Mouse (Mus musculus) heart, embryonic 14.5 days (tissue): ENCODE measurements around the gene Mup20. TPM values are rescaled to one million over a fixed set of nuclear protein-coding genes. Genes with fewer than 3 reads are reported as not detected.
"Not testable (repeated sequence)": the region's sequence is repeated elsewhere in the genome, so short reads cannot be mapped to it uniquely, and the experiment has no call there.

Experiments
- ATAC-seq: fragments of 200-750 bp; cut with Nextera tagmentation; 2 replicates; pipeline ENCODE4 v1.8.0; 2017; ENCODE audit warnings: low read depth, moderate TSS enrichment; ENCODE audit not compliant: insufficient number of reproducible peaks, insufficient read depth, low FRiP score
- H3K27ac ChIP-seq, 2 experiments: fragments of 200-500 bp in 1 of 2; fragments of 300-500 bp in 1 of 2; sonication (generic) in 1 of 2; replicated peaks in 1 of 2; 2 replicates each; pipeline ENCODE4 v1.5.1; 2012 to 2014; ENCODE audit warnings: low read depth in 2 of 2, low read length in 2 of 2, control low read depth in 1 of 2, mild to moderate bottlenecking in 1 of 2, mixed read lengths in 1 of 2; ENCODE audit not compliant: control insufficient read depth in 1 of 2, insufficient read depth in 1 of 2
- H3K27me3 ChIP-seq: fragments of 300-500 bp; sonication (generic); 2 replicates; pipeline ENCODE4 v1.6.1; 2014; ENCODE audit warnings: mild to moderate bottlenecking, low read length, control low read depth; ENCODE audit not compliant: control insufficient read depth, insufficient read depth
- H3K36me3 ChIP-seq: fragments of 300-500 bp; sonication (generic); 2 replicates; pipeline ENCODE4 v1.6.1; 2014; ENCODE audit warnings: mild to moderate bottlenecking, control low read depth, low read length, mixed read lengths; ENCODE audit not compliant: control insufficient read depth, insufficient read depth
- H3K4me1 ChIP-seq, 2 experiments: fragments of 200-500 bp in 1 of 2; fragments of 300-500 bp in 1 of 2; sonication (generic) in 1 of 2; 2 replicates each; pipeline ENCODE4 v1.6.1; 2012 to 2014; ENCODE audit warnings: low read length in 2 of 2, control low read depth in 1 of 2, mixed read lengths in 1 of 2; ENCODE audit not compliant: control insufficient read depth in 2 of 2, insufficient read depth in 2 of 2
- H3K4me2 ChIP-seq: fragments of 300-500 bp; sonication (generic); 2 replicates; pipeline ENCODE4 v1.6.1; 2014; ENCODE audit warnings: mild to moderate bottlenecking, low read length
- H3K4me3 ChIP-seq, 2 experiments: fragments of 200-500 bp in 1 of 2; fragments of 300-500 bp in 1 of 2; sonication (generic) in 1 of 2; 2 replicates each; pipeline ENCODE4 v1.5.1; 2012 to 2014; ENCODE audit warnings: low read length in 2 of 2, mild to moderate bottlenecking in 2 of 2, control low read depth in 1 of 2, low read depth in 1 of 2, moderate library complexity in 1 of 2; ENCODE audit not compliant: control insufficient read depth in 1 of 2, insufficient read depth in 1 of 2
- H3K9ac ChIP-seq: fragments of 300-500 bp; sonication (generic); 2 replicates; pipeline ENCODE4 v1.6.1; 2014; ENCODE audit warnings: mild to moderate bottlenecking, low read length
- H3K9me3 ChIP-seq: fragments of 300-500 bp; sonication (generic); 2 replicates; pipeline ENCODE4 v1.6.1; 2016; ENCODE audit warnings: low read length, control low read depth; ENCODE audit not compliant: control insufficient read depth
- WGBS: fragments of 180-500 bp; shearing (Covaris S2); extraction: QIAGEN DNeasy Blood & Tissue Kit; methylation state at CpG from one replicate; pipeline ENCODE4 v1.1.7; 2014; 5-methylcytosine and 5-hydroxymethylcytosine counted together
- polyA plus RNA-seq: library from polyadenylated mRNA; unstranded; fragments of >200 nt; fragmentation: Nextera tagmentation; extraction: Ambion mirVana; gene quantifications from 2 replicates; pipeline ENCODE4 v1.2.1, GENCODE M21; 2014

Gene Mup20
- polyA plus RNA-seq, result not detected in 2 replicates

- not testable (repeated sequence) for H3K4me2 ChIP-seq, ATAC-seq, H3K4me3 ChIP-seq, H3K36me3 ChIP-seq, H3K9me3 ChIP-seq, H3K27ac ChIP-seq, H3K4me1 ChIP-seq, H3K27me3 ChIP-seq, H3K9ac ChIP-seq
- 54% methylated on average over 2 of the region's 3 CpGs for WGBS
These were observed at the start of gene Mup20 for GRCm38 (mm10) chr4:62054058-62054457. TSS of gene Mup20 (minus strand) at chr4:62054158.

GRCm38 (mm10) chr4:62103366-62103765 lies 49.4 kb upstream of the Mup20 start:
- 20% methylated on average over 1 of the region's 2 CpGs for WGBS

GRCm38 (mm10) chr4:62087953-62088352 lies 34.0 kb upstream of the Mup20 start:
- H3K4me2 ChIP-seq, result no peak overlapping the region
- no peaks in the 10 kb centered on the region for H3K36me3 ChIP-seq
- H3K9me3 ChIP-seq, result no peaks in the 10 kb centered on the region
- no peak for ATAC-seq
- no peaks in the 10 kb centered on the region for H3K4me1 ChIP-seq
- no peak overlapping the region for H3K9ac ChIP-seq
- WGBS, result 75% methylated on average over 2 of the region's 2 CpGs
- no peak overlapping the region for H3K27ac ChIP-seq
- no peak overlapping the region for H3K4me3 ChIP-seq
- no peaks in the 10 kb centered on the region for H3K27me3 ChIP-seq

More at GRCm38 (mm10) chr4:62103366-62103765, 49.4 kb upstream of the Mup20 start:
- H3K9me3 ChIP-seq, H3K4me1 ChIP-seq, H3K27ac ChIP-seq, H3K9ac ChIP-seq, H3K4me3 ChIP-seq, H3K36me3 ChIP-seq, H3K4me2 ChIP-seq, ATAC-seq, H3K27me3 ChIP-seq: not testable (repeated sequence)

GRCm38 (mm10) chr4:62087241-62087640 lies 33.3 kb upstream of the Mup20 start, which contains the start of gene Mup3:
TSS of gene Mup3 (minus strand) at chr4:62087342.
- Histone ChIP-seq H3K4me2 (no peak within 1 kb of the TSS), H3K27me3 (no peaks in the 10 kb centered on the region), H3K4me1 (no peaks in the 10 kb centered on the region), H3K36me3 (no peaks in the 10 kb centered on the region), H3K9me3 (no peaks in the 10 kb centered on the region), H3K27ac (no peak within 1 kb of the TSS), H3K4me3 (no peak within 1 kb of the TSS), H3K9ac (no peak within 1 kb of the TSS)
- WGBS, result 63% methylated on average over 2 of the region's 2 CpGs
- ATAC-seq, result no peak

GRCm38 (mm10) chr4:62082755-62083154 lies 28.8 kb upstream of the Mup20 start:
- Histone ChIP-seq H3K4me3 (no peak overlapping the region), H3K4me1 (no peaks in the 10 kb centered on the region), H3K4me2 (no peak overlapping the region), H3K27ac (no peak overlapping the region), H3K9ac (no peak overlapping the region), H3K27me3 (no peaks in the 10 kb centered on the region), H3K36me3 (no peaks in the 10 kb centered on the region), H3K9me3 (no peaks in the 10 kb centered on the region)
- no peak for ATAC-seq

- no peak overlapping the region for H3K27ac ChIP-seq
- H3K4me3 ChIP-seq, result no peak overlapping the region
- no peak overlapping the region for H3K4me2 ChIP-seq
- H3K4me1 ChIP-seq, result no peaks in the 10 kb centered on the region
- WGBS, result 65% methylated on average over 3 of the region's 3 CpGs
- no peaks in the 10 kb centered on the region for H3K27me3 ChIP-seq
- no peak for ATAC-seq
- no peak overlapping the region for H3K9ac ChIP-seq
- H3K9me3 ChIP-seq, result no peaks in the 10 kb centered on the region
- no peaks in the 10 kb centered on the region for H3K36me3 ChIP-seq
These were observed 21.2 kb upstream of the Mup20 start for GRCm38 (mm10) chr4:62075126-62075525.

GRCm38 (mm10) chr4:62054780-62055179 lies 822 bp upstream of the Mup20 start:
- not testable (repeated sequence) for H3K27me3 ChIP-seq, H3K4me1 ChIP-seq, H3K27ac ChIP-seq, H3K36me3 ChIP-seq, H3K4me2 ChIP-seq, H3K9me3 ChIP-seq, H3K9ac ChIP-seq, ATAC-seq, H3K4me3 ChIP-seq
- WGBS, result 66% methylated on average over 2 of the region's 2 CpGs

GRCm38 (mm10) chr4:62026281-62026680 lies 27.7 kb downstream of the Mup20 start:
- no peak for ATAC-seq

More at GRCm38 (mm10) chr4:62026281-62026680, 27.7 kb downstream of the Mup20 start:
- Histone ChIP-seq H3K4me3 (no peak overlapping the region), H3K27me3 (no peaks in the 10 kb centered on the region), H3K9me3 (no peaks in the 10 kb centered on the region), H3K36me3 (no peaks in the 10 kb centered on the region), H3K9ac (no peak overlapping the region), H3K4me2 (no peak overlapping the region), H3K27ac (no peak overlapping the region), H3K4me1 (no peaks in the 10 kb centered on the region)
- 87% methylated on average over 1 of the region's 1 CpGs for WGBS
